Mouse (Mus musculus) stomach, postnatal 0 days (tissue): Measurements from ENCODE around the gene Usp2.

Experiments used
- CTCF ChIP-seq: IDR thresholded peaks from 2 replicates; pipeline ENCODE4 v1.5.1; 2016; ENCODE audit warnings: antibody characterized with exemption, low read depth, mild to moderate bottlenecking, moderate library complexity
- EP300 ChIP-seq: optimal IDR thresholded peaks from 2 replicates; pipeline ENCODE3; 2016; ENCODE audit warnings: antibody characterized with exemption

GRCm38 (mm10) chr9:44049381-44050165, 17.2 kb upstream of the Usp2 start:
- TF ChIP-seq CTCF: no peak
- no peak for TF ChIP-seq EP300
